Mouse (Mus musculus) embryonic fibroblast, embryonic 13.5 days (primary cell): ENCODE data around the gene Coil.

Experiments
- CTCF ChIP-seq: IDR thresholded peaks from 2 replicates; pipeline ENCODE4 v1.5.1; 2011; ENCODE audit warnings: mild to moderate bottlenecking, control low read depth, low read length, moderate library complexity, borderline replicate concordance; ENCODE audit not compliant: insufficient read depth
- POLR2A ChIP-seq: IDR thresholded peaks from 2 replicates; pipeline ENCODE4 v1.6.1; 2011; ENCODE audit warnings: low read depth, mild to moderate bottlenecking, control low read depth, low read length, moderate library complexity

DNA sequence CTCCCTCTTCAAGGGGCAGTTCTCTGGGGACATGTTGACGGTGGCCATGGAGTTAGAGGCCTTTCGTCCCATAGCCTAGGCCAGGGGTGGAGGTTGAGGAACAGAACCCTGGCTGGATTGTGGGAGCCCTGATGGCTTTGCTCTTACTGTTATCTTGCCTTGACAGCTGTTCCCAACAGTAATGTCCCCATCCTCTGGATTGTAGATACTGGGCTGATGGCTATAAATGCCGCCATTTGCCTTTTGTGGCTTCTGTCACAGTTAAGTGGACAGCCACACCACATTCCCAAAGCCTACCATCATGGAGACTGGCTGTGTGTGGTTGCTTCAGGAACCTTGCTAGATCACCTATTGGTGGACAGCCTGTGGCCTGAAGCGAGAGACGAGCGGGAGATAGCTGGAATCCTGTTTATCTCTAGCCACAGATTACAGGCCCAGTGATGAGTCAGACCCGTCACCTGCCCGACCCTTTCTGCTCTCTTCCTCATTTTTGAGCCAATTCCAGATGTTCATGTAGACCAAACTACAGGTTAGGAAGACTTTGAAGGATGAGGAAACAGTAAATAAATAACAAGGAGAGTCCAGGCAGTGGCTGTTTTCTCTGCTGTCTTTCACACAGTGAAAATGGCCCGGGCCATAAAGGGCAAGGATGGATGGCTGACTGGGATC, 47.6 kb downstream of the Coil start:
- no peak for TF ChIP-seq POLR2A
- TF ChIP-seq CTCF = no peak
